Mouse (Mus musculus): ENCODE results near the gene F8. TPM values are rescaled to one million over a fixed set of nuclear protein-coding genes. Genes with fewer than 3 reads are reported as not detected.

The F8 gene
- polyA plus RNA-seq (2015; fragmentation: Nextera tagmentation; extraction: Ambion mirVana): 1.5 and 2.7 TPM in 2 replicates

DNA sequence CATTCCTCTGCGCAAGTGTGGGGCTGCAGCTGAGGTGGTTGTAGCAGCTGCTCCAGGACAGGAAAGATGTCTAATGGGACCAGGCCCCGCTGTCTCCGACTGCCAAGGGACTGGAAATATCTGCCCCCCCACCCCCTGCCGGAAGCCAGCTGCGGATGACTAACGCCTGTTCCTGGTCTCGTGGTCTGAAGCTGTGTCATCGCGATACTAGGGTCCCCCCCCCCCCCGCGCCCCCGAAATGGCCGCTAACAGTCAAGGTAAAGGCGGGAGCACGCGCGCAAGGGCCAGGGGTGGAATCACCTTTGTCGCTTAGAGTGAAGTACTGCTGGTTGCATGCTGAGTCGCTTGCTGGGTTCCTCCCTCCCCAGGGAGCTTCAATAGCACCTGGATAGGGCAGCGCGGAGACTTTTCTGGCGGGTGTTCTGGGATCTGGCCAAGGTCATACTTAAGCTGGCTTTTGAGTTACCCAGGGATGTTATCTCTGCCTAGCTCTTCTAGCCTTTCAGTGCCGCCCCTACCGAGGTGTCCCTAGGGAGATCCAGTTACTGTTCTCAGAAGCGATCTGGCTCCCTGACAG, at the start of gene F8, which contains the start of gene Fundc2:
TSS of gene F8 (minus strand) at position 421 of the 577 bp plus-strand sequence.
TSS of gene Fundc2 (plus strand) at position 205 of the 577 bp plus-strand sequence.
- Histone ChIP-seq H3K9me3 (no peaks in the 10 kb centered on the region), H3K4me1 (replicated peaks) (no peaks in the 10 kb centered on the region), H3K36me3 (no peaks in the 10 kb centered on the region), H3K4me3 (replicated peaks) (peak within 1 kb of the TSS; percentile 52), H3K9ac (replicated peaks) (peak within 1 kb of the TSS; percentile 69), H3K27me3 (no peaks in the 10 kb centered on the region), H3K4me2 (replicated peaks) (peak within 1 kb of the TSS; percentile 53), H3K27ac (peak within 1 kb of the TSS; percentile 65)
- peak; percentile 99 for ATAC-seq
- 20% methylated on average over 22 of the region's 25 CpGs for WGBS

GRCm38 (mm10) chrX:75415936-75416785, 33.7 kb upstream of the F8 start, which contains the start of the genes Cmc4, Mtcp1 and Brcc3:
Gene Cmc4 (minus strand): TSS chrX:75416584.
Gene Mtcp1 (minus strand): TSS chrX:75416588.
Gene Brcc3 (plus strand): TSS chrX:75416628.
- no peaks in the 10 kb centered on the region for H3K27me3 ChIP-seq
- H3K4me2 ChIP-seq (replicated peaks): peak within 1 kb of the TSS; percentile 53
- H3K27ac ChIP-seq: peak within 1 kb of the TSS; percentile 92
- ATAC-seq: peak; percentile 100
- peak within 1 kb of the TSS; percentile 69 for H3K9ac ChIP-seq (replicated peaks)
- peaks cover 8% of the 10 kb centered on the region; the same call in 1 of the 2 replicates for H3K4me1 ChIP-seq (replicated peaks)
- peak within 1 kb of the TSS; percentile 52 for H3K4me3 ChIP-seq (replicated peaks)
- H3K36me3 ChIP-seq: no peaks in the 10 kb centered on the region
- H3K9me3 ChIP-seq: no peaks in the 10 kb centered on the region
- 25% methylated on average over 52 of the region's 52 CpGs for WGBS

DNA sequence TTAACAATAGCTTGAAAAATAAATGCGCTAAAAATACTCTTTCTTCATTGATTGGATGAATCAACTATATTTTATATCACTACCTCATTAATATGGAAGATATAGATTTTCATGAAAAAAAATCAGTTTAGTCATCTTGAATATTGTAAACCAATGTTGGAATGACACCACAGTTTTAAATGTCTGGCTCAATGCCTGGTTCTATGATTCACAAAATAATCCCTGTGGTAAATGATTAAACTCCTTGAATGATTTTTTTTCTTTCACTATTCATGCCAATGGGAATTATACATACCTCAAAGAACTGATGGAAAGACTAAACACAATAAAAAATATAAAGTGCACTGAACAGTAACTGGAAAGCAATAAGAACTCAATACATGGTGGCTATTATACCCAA, 27.3 kb upstream of the F8 start:
- Histone ChIP-seq H3K9me3 (no peaks in the 10 kb centered on the region), H3K9ac (replicated peaks) (no peak overlapping the region), H3K36me3 (no peaks in the 10 kb centered on the region), H3K4me1 (replicated peaks) (peaks cover 3% of the 10 kb centered on the region; the same call in 1 of the 2 replicates), H3K27me3 (no peaks in the 10 kb centered on the region), H3K4me3 (replicated peaks) (no peak overlapping the region), H3K4me2 (replicated peaks) (no peak overlapping the region), H3K27ac (no peak overlapping the region)
- 87% methylated on average over 1 of the region's 1 CpGs for WGBS
- no peak for ATAC-seq

DNA sequence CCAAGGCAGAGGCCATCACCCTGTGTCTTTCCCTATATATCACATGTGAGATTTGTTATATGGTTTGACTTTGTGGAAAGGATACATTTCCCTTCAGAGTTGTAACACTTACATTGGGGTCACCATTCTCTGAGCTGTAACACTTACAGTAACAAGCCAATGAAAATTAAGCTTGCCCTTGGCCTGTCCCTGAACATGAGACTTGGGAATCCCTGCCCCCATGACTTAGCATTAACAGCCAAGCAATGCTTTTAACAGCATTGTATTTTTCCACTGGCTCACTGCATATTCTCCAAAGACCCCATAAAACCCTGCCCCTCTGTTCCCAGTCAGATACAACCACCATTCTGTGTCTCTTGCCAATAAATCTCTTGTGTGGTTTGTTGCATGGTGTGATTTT, 20.9 kb upstream of the F8 start:
- no peak overlapping the region for H3K27ac ChIP-seq
- 0 out of 2 replicates have a peak, but pooled peaks cover 6% of the 10 kb centered on the region for H3K36me3 ChIP-seq
- ATAC-seq: no peak

DNA sequence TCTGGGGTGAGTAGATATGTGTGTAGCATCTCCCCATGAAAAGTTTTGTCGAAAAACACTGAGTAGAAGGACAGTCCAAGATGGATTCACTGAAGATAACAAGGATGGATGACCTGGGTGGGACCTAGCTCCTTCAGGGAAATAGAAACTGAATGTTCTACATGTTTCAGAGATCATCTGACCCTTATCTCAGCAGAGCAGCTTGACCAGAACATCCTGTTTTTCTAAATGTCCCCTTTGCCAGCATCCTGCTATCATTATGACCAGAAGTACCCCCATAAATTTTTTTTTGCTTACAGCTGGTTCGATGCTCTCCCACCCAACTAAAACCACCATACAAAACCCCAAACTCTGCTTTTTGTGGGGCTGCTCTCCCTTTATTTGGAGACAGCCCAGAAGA, 20.3 kb upstream of the F8 start:
- WGBS: 82% methylated on average over 2 of the region's 2 CpGs
- Histone ChIP-seq H3K9ac (replicated peaks) (no peak overlapping the region), H3K27ac (no peak overlapping the region), H3K36me3 (0 out of 2 replicates have a peak, but pooled peaks cover 6% of the 10 kb centered on the region), H3K4me1 (replicated peaks) (no peaks in the 10 kb centered on the region), H3K4me3 (replicated peaks) (no peak overlapping the region), H3K27me3 (no peaks in the 10 kb centered on the region), H3K4me2 (replicated peaks) (no peak overlapping the region), H3K9me3 (no peaks in the 10 kb centered on the region)
- ATAC-seq: no peak

More for the DNA sequence above, 20.9 kb upstream of the F8 start:
- Histone ChIP-seq H3K4me3 (replicated peaks) (no peak overlapping the region), H3K27me3 (no peaks in the 10 kb centered on the region), H3K4me2 (replicated peaks) (no peak overlapping the region), H3K9me3 (no peaks in the 10 kb centered on the region), H3K9ac (replicated peaks) (no peak overlapping the region), H3K4me1 (replicated peaks) (no peaks in the 10 kb centered on the region)

GRCm38 (mm10) chrX:75399471-75399870, 17.1 kb upstream of the F8 start:
- Histone ChIP-seq H3K4me1 (replicated peaks) (no peaks in the 10 kb centered on the region), H3K9me3 (no peaks in the 10 kb centered on the region), H3K36me3 (peaks cover 6% of the 10 kb centered on the region; the same call in 1 of the 2 replicates), H3K4me2 (replicated peaks) (no peak overlapping the region), H3K9ac (replicated peaks) (no peak overlapping the region), H3K27ac (no peak overlapping the region), H3K27me3 (no peaks in the 10 kb centered on the region), H3K4me3 (replicated peaks) (no peak overlapping the region)
- 93% methylated on average over 1 of the region's 1 CpGs for WGBS
- ATAC-seq: no peak

DNA sequence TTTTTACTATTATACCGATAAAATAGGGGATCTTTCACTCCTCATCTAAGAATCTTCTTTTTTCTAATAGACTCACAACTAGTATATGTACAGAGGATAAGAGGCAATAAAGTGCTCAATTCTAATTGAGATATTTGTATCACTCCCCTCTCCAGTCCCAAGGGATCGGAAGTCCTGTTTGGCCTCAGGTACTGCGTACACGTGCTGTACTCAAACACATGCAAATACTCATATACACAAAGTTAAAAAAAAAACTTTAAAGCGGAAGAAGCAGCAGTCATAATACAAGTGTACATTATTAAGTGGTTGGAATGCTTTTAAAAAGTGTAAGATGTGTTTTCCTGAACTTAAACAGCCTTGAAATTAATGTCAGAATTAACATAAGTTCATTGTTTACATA, 716 bp downstream of the F8 start:
- no peaks in the 10 kb centered on the region for H3K4me1 ChIP-seq (replicated peaks)
- no peaks in the 10 kb centered on the region for H3K9me3 ChIP-seq
- no peak overlapping the region for H3K9ac ChIP-seq (replicated peaks)
- ATAC-seq: peak; percentile 65
- peak overlapping the region; percentile 53 for H3K4me2 ChIP-seq (replicated peaks)
- no peak overlapping the region for H3K27ac ChIP-seq
- no peaks in the 10 kb centered on the region for H3K36me3 ChIP-seq
- peak overlapping the region; percentile 52 for H3K4me3 ChIP-seq (replicated peaks)
- whole genome bisulfite sequencing: 66% methylated on average over 5 of the region's 5 CpGs
- H3K27me3 ChIP-seq: no peaks in the 10 kb centered on the region

- Histone ChIP-seq H3K4me2 (replicated peaks) (no peak overlapping the region), H3K36me3 (no peaks in the 10 kb centered on the region), H3K4me3 (replicated peaks) (no peak overlapping the region), H3K4me1 (replicated peaks) (no peaks in the 10 kb centered on the region), H3K27ac (no peak overlapping the region), H3K27me3 (no peaks in the 10 kb centered on the region), H3K9ac (replicated peaks) (no peak overlapping the region), H3K9me3 (no peaks in the 10 kb centered on the region)
- no peak for ATAC-seq
- 85% methylated on average over 1 of the region's 1 CpGs for WGBS
Measured at GRCm38 (mm10) chrX:75381176-75381575, 1.2 kb downstream of the F8 start.

DNA sequence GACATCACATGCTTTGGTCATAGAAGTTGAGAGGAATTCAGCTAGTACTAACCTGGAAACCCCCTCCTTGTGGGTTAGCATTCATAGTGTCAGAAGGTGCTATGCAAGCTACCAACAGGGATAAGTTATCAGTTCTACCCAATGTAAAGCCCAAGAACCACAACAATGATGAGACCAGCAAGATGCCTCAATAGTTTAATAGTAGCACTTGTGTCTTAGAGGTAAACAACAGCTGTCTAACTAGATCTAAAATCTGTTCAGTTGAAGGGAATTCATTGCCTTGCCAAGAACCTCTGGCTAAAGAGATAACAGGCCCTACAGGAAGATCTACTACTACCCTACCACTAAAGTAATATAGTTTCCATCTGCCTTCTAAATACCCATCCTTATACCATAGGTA, 5.6 kb downstream of the F8 start:
- H3K9ac ChIP-seq (replicated peaks): no peak overlapping the region
- no peak overlapping the region for H3K4me3 ChIP-seq (replicated peaks)
- H3K9me3 ChIP-seq: no peaks in the 10 kb centered on the region
- no peaks in the 10 kb centered on the region for H3K4me1 ChIP-seq (replicated peaks)
- no peak overlapping the region for H3K4me2 ChIP-seq (replicated peaks)
- no peaks in the 10 kb centered on the region for H3K27me3 ChIP-seq
- no peak for ATAC-seq
- H3K36me3 ChIP-seq: no peaks in the 10 kb centered on the region
- H3K27ac ChIP-seq: no peak overlapping the region

DNA sequence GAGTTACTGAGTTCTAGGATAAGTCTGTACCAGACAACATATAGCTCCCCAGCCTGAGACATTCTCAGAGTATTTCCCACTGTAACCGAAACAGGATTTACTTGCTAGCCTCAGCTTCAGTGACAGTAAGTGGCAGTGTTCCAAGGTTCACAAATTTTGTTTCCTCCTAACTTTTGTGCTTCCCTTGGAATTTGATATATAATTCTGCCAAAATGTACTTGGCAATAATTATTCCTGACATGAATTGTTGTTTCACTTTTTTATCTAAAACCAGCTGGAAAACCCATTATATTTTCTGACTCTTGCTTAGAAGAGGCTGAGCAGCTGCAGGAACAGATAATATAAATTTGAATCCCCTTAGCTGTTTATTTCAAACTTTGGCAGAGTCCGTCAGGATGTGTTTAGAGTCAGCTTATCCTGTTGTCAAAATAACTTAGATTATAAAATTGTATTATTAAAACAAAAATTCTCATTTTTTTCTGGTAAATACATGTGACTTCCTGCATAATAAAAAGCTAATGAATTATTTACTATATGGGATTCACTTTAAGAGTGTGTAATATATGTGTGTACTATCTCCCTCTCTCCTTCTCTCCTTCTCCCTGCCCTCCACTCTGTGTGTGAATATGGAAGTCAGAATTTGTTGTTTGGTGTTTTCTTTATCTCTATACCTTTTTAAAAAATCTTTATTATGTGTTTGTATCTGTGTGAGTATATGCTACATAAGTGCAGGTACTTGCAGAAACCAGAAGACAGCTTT, 9.6 kb downstream of the F8 start:
- 87% methylated on average over 2 of the region's 2 CpGs for WGBS

DNA sequence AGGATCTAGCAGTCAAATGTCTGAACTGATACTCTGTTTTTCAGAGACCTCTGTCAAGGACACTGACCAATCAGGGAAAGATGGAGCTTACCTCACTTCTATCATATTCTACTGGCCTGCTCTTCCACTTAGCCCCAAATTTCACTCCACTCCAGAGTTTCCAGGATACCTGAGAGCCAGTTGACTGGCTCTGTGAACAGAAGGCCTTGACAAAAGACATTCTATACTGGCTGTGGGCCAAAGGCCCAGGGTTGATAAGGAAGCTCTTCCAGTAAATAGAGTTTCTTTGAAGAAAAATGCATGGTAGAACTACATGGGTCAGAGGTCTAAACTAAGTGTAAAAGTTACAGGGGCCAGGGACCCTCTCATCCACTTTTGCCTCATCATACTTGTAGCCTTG, 12.2 kb downstream of the F8 start:
- no peak overlapping the region for H3K4me3 ChIP-seq (replicated peaks)
- no peaks in the 10 kb centered on the region for H3K36me3 ChIP-seq
- no peaks in the 10 kb centered on the region for H3K27me3 ChIP-seq
- no peak overlapping the region for H3K4me2 ChIP-seq (replicated peaks)
- no peak for ATAC-seq
- H3K4me1 ChIP-seq (replicated peaks): no peaks in the 10 kb centered on the region
- no peaks in the 10 kb centered on the region for H3K9me3 ChIP-seq
- no peak overlapping the region for H3K27ac ChIP-seq
- H3K9ac ChIP-seq (replicated peaks): no peak overlapping the region

More for the DNA sequence above, 9.6 kb downstream of the F8 start:
- no peak overlapping the region for H3K4me3 ChIP-seq (replicated peaks)
- no peak overlapping the region for H3K4me2 ChIP-seq (replicated peaks)
- H3K27ac ChIP-seq: no peak overlapping the region
- no peaks in the 10 kb centered on the region for H3K27me3 ChIP-seq
- H3K9ac ChIP-seq (replicated peaks): no peak overlapping the region
- H3K4me1 ChIP-seq (replicated peaks): no peaks in the 10 kb centered on the region
- H3K36me3 ChIP-seq: no peaks in the 10 kb centered on the region
- ATAC-seq: no peak
- no peaks in the 10 kb centered on the region for H3K9me3 ChIP-seq

DNA sequence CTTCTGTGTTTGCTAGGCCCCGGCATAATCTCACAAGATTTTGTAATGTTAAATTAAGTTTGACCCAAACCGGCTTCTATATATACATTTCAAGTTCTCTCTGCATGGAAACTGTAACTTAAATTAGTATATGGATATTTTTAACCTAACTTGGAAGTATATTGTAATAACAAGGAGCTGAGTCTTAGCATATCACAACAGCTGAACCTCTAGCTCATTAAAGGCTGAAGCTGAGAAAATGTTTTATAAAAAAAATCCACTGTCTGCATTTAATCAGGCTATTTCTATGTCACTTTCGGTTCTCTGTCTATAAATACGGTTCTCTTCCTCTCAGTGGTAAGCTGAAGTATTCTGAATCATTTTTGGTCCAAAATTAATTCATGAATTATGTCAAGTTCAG, 58.9 kb downstream of the F8 start:
- Histone ChIP-seq H3K4me3 (replicated peaks) (no peak overlapping the region), H3K36me3 (no peaks in the 10 kb centered on the region), H3K27ac (no peak overlapping the region), H3K27me3 (no peaks in the 10 kb centered on the region), H3K4me2 (replicated peaks) (no peak overlapping the region), H3K4me1 (replicated peaks) (no peaks in the 10 kb centered on the region), H3K9me3 (no peaks in the 10 kb centered on the region), H3K9ac (replicated peaks) (no peak overlapping the region)
- ATAC-seq: no peak
- WGBS: 89% methylated on average over 4 of the region's 4 CpGs
